ENCODE assay signal across 8 mouse cellular contexts in the genomic region with DNA sequence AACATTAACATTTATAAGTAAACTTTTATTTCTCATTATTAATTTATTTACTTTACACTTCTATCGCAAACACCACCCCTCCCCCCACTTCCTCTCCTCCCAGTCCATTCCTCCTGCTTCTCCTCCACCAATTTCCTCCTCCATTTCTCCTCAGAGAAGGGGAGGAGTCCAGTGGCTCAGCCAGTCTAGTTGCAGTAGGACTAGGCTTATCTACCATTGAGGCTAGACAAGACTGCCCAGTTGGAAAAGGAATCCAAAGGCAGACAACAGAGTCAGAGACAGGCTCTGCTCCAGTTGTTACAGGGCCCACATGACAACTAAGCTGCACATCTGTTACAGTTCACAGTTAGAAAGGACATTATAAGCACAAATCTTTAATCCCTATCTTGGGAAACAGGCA. TPM values are rescaled to one million over a fixed set of nuclear protein-coding genes. Genes with fewer than 3 reads are reported as not detected.
DNase-seq lines count a peak whose midpoint lies in the region; ATAC-seq and TF ChIP-seq lines count a peak whose summit lies in the region.

No protein-coding gene starts in this region.

- TF ChIP-seq CTCF in layer of hippocampus, adult 2 months (conservative IDR thresholded peaks at IDR 0.05): no peak
- no peak for TF ChIP-seq CTCF in lung, postnatal 0 days (IDR thresholded peaks at IDR 0.05)

- 69% methylated on average over 1 of the region's 1 CpGs for WGBS in forebrain, embryonic 15.5 days
- WGBS in intestine, embryonic 16.5 days: 28% methylated on average over 1 of the region's 1 CpGs
- 13% methylated on average over 1 of the region's 1 CpGs for WGBS in lung, postnatal 0 days

- no peaks in the 10 kb centered on the region for H3K9me3 ChIP-seq in forebrain, embryonic 15.5 days
- H3K9me3 ChIP-seq in intestine, embryonic 16.5 days (ENCODE audit: control insufficient read depth, low read length): no peaks in the 10 kb centered on the region
- H3K9me3 ChIP-seq in lung, postnatal 0 days (ENCODE audit: low read length): no peaks in the 10 kb centered on the region

- H3K4me3 ChIP-seq in layer of hippocampus, adult 2 months: peak overlapping the region; percentile 68
- H3K4me3 ChIP-seq in brown adipose tissue, adult 24 weeks (ENCODE audit: insufficient read depth, low read depth, low read length): peak overlapping the region; percentile 21
- H3K4me3 ChIP-seq in forebrain, embryonic 15.5 days: peak overlapping the region; percentile 82
- peak overlapping the region; percentile 29 for H3K4me3 ChIP-seq in intestine, embryonic 16.5 days (ENCODE audit: low read length)
- peak overlapping the region; percentile 57; the same call in 1 of the 2 replicates for H3K4me3 ChIP-seq in lung, postnatal 0 days (ENCODE audit: low read depth, low read length)

- peak overlapping the region; percentile 60 for H3K4me2 ChIP-seq in forebrain, embryonic 15.5 days (replicated peaks)
- peak overlapping the region; percentile 43 for H3K4me2 ChIP-seq in intestine, embryonic 16.5 days (ENCODE audit: low read depth, low read length)
- peak overlapping the region; percentile 62 for H3K4me2 ChIP-seq in lung, postnatal 0 days (replicated peaks; ENCODE audit: low read depth, low read length)

- no peaks in the 10 kb centered on the region; the same call in 1 of the 2 replicates for H3K4me1 ChIP-seq in brown adipose tissue, adult 24 weeks (ENCODE audit: control insufficient read depth, insufficient read depth, insufficient read length, low read length)
- peaks cover 14% of the 10 kb centered on the region for H3K4me1 ChIP-seq in forebrain, embryonic 15.5 days
- H3K4me1 ChIP-seq in intestine, embryonic 16.5 days (ENCODE audit: control insufficient read depth, insufficient read depth, low read length): peaks cover 6% of the 10 kb centered on the region; the same call in 1 of the 2 replicates
- no peaks in the 10 kb centered on the region for H3K4me1 ChIP-seq in lung, postnatal 0 days (ENCODE audit: insufficient read depth, low read depth, low read length)

- peaks cover 6% of the 10 kb centered on the region; the same call in 1 of the 2 replicates for H3K36me3 ChIP-seq in forebrain, embryonic 15.5 days
- no peaks in the 10 kb centered on the region for H3K36me3 ChIP-seq in intestine, embryonic 16.5 days (ENCODE audit: control insufficient read depth, insufficient read depth, low read length)
- H3K36me3 ChIP-seq in lung, postnatal 0 days (ENCODE audit: insufficient read depth, low read length): no peaks in the 10 kb centered on the region

- H3K9ac ChIP-seq in forebrain, embryonic 15.5 days (replicated peaks): peak overlapping the region; percentile 68
- no peak overlapping the region for H3K9ac ChIP-seq in intestine, embryonic 16.5 days (ENCODE audit: low read depth, low read length)
- H3K9ac ChIP-seq in lung, postnatal 0 days (replicated peaks; ENCODE audit: low read depth): no peak overlapping the region

- no peaks in the 10 kb centered on the region for H3K27me3 ChIP-seq in forebrain, embryonic 15.5 days
- H3K27me3 ChIP-seq in intestine, embryonic 16.5 days (replicated peaks; ENCODE audit: control insufficient read depth, insufficient read depth, low read length): no peaks in the 10 kb centered on the region
- H3K27me3 ChIP-seq in lung, postnatal 0 days (replicated peaks; ENCODE audit: insufficient read depth, low read length): no peaks in the 10 kb centered on the region

- no peak for ATAC-seq in forebrain, embryonic 15.5 days (replicated peaks)
- ATAC-seq in intestine, embryonic 16.5 days: peak; percentile 29; the same call in 1 of the 2 replicates
- ATAC-seq in lung, postnatal 0 days: no peak
- ATAC-seq in activated CD4-positive, CD25-positive, alpha-beta regulatory T cell, adult 4 months: no peak

- H3K27ac ChIP-seq in layer of hippocampus, adult 2 months: no peak overlapping the region
- no peak overlapping the region for H3K27ac ChIP-seq in brown adipose tissue, adult 24 weeks (replicated peaks; ENCODE audit: low read depth, low read length)
- no peak overlapping the region for H3K27ac ChIP-seq in forebrain, embryonic 15.5 days (replicated peaks)
- no peak overlapping the region for H3K27ac ChIP-seq in intestine, embryonic 16.5 days (ENCODE audit: low read length)
- H3K27ac ChIP-seq in lung, postnatal 0 days (ENCODE audit: low read length): peak overlapping the region; percentile 57; the same call in 1 of the 2 replicates

- no peak for TF ChIP-seq EP300 in lung, postnatal 0 days (IDR thresholded peaks at IDR 0.05)

- DNase-seq in layer of hippocampus, adult 2 months (ENCODE audit: low spot score in 2 of 2): peak in 1 of 2 experiments; percentile 11
- DNase-seq in layer of hippocampus, adult 11-12 months (ENCODE audit: low spot score): no peak
- peak; percentile 75 for DNase-seq in lung, postnatal 0 days (ENCODE audit: low spot score)
- peak; percentile 22 for DNase-seq in right cerebral cortex, postnatal 4 days

RNA-seq across cellular contexts. Expression of a gene that starts 0.9 kb away (rescaled TPM):
- total RNA-seq in layer of hippocampus, adult 2 months (2021): 10 to 100 TPM; 11.0 to 12.2 TPM
- 4.5 and 8.5 TPM in 2 replicates for polyA plus RNA-seq in brown adipose tissue, adult 24 weeks (2012; ENCODE audit: insufficient read depth, insufficient read length, missing spikeins)
- polyA plus RNA-seq in forebrain, embryonic 15.5 days (2015; fragmentation: Nextera tagmentation; extraction: Ambion mirVana): 18.6 and 19.5 TPM in 2 replicates
- 17.7 and 18.2 TPM in 2 replicates for polyA plus RNA-seq in intestine, embryonic 16.5 days (2015; fragmentation: Nextera tagmentation; extraction: Ambion mirVana)
- polyA plus RNA-seq in lung, postnatal 0 days (2015; fragmentation: Nextera tagmentation; extraction: Ambion mirVana): 12.7 TPM in 2 replicates
- 1 to 10 TPM; 2.6 to 7.1 TPM for polyA plus RNA-seq in activated CD4-positive, CD25-positive, alpha-beta regulatory T cell, adult 4 months (2017; shearing (Covaris generic))

RNA-seq across cellular contexts. Expression of a gene that starts 32.4 kb away (rescaled TPM):
- total RNA-seq in layer of hippocampus, adult 2 months (2021): 1 to 10 TPM; 5.7 to 7.4 TPM
- 5.0 and 6.8 TPM in 2 replicates for polyA plus RNA-seq in brown adipose tissue, adult 24 weeks (2012; ENCODE audit: insufficient read depth, insufficient read length, missing spikeins)
- 2.0 and 2.4 TPM in 2 replicates for polyA plus RNA-seq in forebrain, embryonic 15.5 days (2015; fragmentation: Nextera tagmentation; extraction: Ambion mirVana)
- 3.1 and 3.4 TPM in 2 replicates for polyA plus RNA-seq in intestine, embryonic 16.5 days (2015; fragmentation: Nextera tagmentation; extraction: Ambion mirVana)
- 3.4 and 3.9 TPM in 2 replicates for polyA plus RNA-seq in lung, postnatal 0 days (2015; fragmentation: Nextera tagmentation; extraction: Ambion mirVana)
- 10 to 100 TPM; 16.5 to 20.0 TPM for polyA plus RNA-seq in activated CD4-positive, CD25-positive, alpha-beta regulatory T cell, adult 4 months (2017; shearing (Covaris generic))

Comparison
In these comparisons a context has a peak if more than half of its experiments do, and no peak if none do; other contexts are left out.
1. H3K4me3 ChIP-seq: peak in every context shown above with its lines; median percentile 82 in forebrain, embryonic 15.5 days; 68 in layer of hippocampus, adult 2 months; 57 in lung, postnatal 0 days; 29 in intestine, embryonic 16.5 days; 21 in brown adipose tissue, adult 24 weeks.